Comparison of ENCODE assay signal across 8 mouse cellular contexts in genomic region chr8:105225917-105226316, GRCm38 (mm10). TPM values are rescaled to one million over a fixed set of nuclear protein-coding genes. Genes with fewer than 3 reads are reported as not detected.
DNase-seq lines count a peak whose midpoint lies in the region; ATAC-seq and TF ChIP-seq lines count a peak whose summit lies in the region.

No protein-coding gene starts in this region.

- H3K36me3 ChIP-seq in heart, embryonic 13.5 days, result no peaks in the 10 kb centered on the region
- H3K36me3 ChIP-seq in intestine, embryonic 14.5 days (ENCODE audit: control insufficient read depth, insufficient read depth, low read length), result no peaks in the 10 kb centered on the region
- peaks cover 13% of the 10 kb centered on the region for H3K36me3 ChIP-seq in megakaryocyte, embryonic 14.5 days (replicated peaks; ENCODE audit: low read length)

- H3K4me2 ChIP-seq in heart, embryonic 13.5 days, result peak overlapping the region; percentile 82
- peak overlapping the region; percentile 92 for H3K4me2 ChIP-seq in intestine, embryonic 14.5 days (ENCODE audit: low read length)

- H3K4me3 ChIP-seq in heart, embryonic 13.5 days, result peak overlapping the region; percentile 70
- H3K4me3 ChIP-seq in cortical plate, adult 2 months (ENCODE audit: insufficient read depth, low read length), result peak overlapping the region; percentile 44
- H3K4me3 ChIP-seq in intestine, embryonic 14.5 days (ENCODE audit: low read depth, low read length), result peak overlapping the region; percentile 95
- peak overlapping the region; percentile 98 for H3K4me3 ChIP-seq in megakaryocyte, embryonic 14.5 days (replicated peaks)

- peaks cover 21% of the 10 kb centered on the region for H3K4me1 ChIP-seq in heart, embryonic 13.5 days
- peaks cover 2% of the 10 kb centered on the region; the same call in 1 of the 2 replicates for H3K4me1 ChIP-seq in cortical plate, adult 2 months (ENCODE audit: control insufficient read depth, insufficient read depth, low read length)
- H3K4me1 ChIP-seq in intestine, embryonic 14.5 days (replicated peaks; ENCODE audit: control insufficient read depth, insufficient read depth, low read length), result peaks cover 11% of the 10 kb centered on the region
- H3K4me1 ChIP-seq in megakaryocyte, embryonic 14.5 days, result peaks cover 39% of the 10 kb centered on the region

- H3K9me3 ChIP-seq in heart, embryonic 13.5 days, result no peaks in the 10 kb centered on the region
- H3K9me3 ChIP-seq in intestine, embryonic 14.5 days (ENCODE audit: control insufficient read depth, low read length), result no peaks in the 10 kb centered on the region
- H3K9me3 ChIP-seq in megakaryocyte, embryonic 14.5 days, result no peaks in the 10 kb centered on the region

- no peak for TF ChIP-seq POLR2A in cortical plate, adult 2 months (IDR thresholded peaks at IDR 0.05; ENCODE audit: extremely low read depth, insufficient read depth, low read length)

- no peak for ATAC-seq in heart, embryonic 13.5 days (ENCODE audit: extremely low read depth, insufficient number of reproducible peaks, low FRiP score, low TSS enrichment)
- ATAC-seq in intestine, embryonic 14.5 days (replicated peaks; ENCODE audit: low FRiP score, low TSS enrichment, low read depth), result no peak

- peak overlapping the region; percentile 92; the same call in 1 of the 2 replicates for H3K27ac ChIP-seq in heart, embryonic 13.5 days (replicated peaks)
- no peak overlapping the region for H3K27ac ChIP-seq in cortical plate, adult 2 months (ENCODE audit: insufficient read depth, low read length)
- H3K27ac ChIP-seq in intestine, embryonic 14.5 days (ENCODE audit: low read depth), result no peak overlapping the region

- H3K27me3 ChIP-seq in heart, embryonic 13.5 days (replicated peaks), result no peaks in the 10 kb centered on the region
- H3K27me3 ChIP-seq in intestine, embryonic 14.5 days (replicated peaks; ENCODE audit: control insufficient read depth, insufficient read depth, low read length), result no peaks in the 10 kb centered on the region
- H3K27me3 ChIP-seq in megakaryocyte, embryonic 14.5 days (replicated peaks), result no peaks in the 10 kb centered on the region

- no peak for TF ChIP-seq CTCF in cortical plate, adult 2 months (IDR thresholded peaks at IDR 0.05; ENCODE audit: extremely low read depth, insufficient read depth, low read length)

- intact Hi-C loops in heart, postnatal 10 days (cut with DNase I), result no loop called here

- DNase-seq in heart, postnatal 10 days, result no peak
- no peak for DNase-seq in intestine, embryonic 14.5 days (ENCODE audit: low spot score)
- no peak for DNase-seq in frontal cortex, postnatal 36 days (ENCODE audit: low spot score in 2 of 2)
- no peak for DNase-seq in gastrocnemius, adult 8-10 months (ENCODE audit: low spot score in 2 of 2)
- no peak for DNase-seq in frontal cortex, postnatal 14 days (ENCODE audit: low spot score in 2 of 2)

- 25% methylated on average over 6 of the region's 6 CpGs for WGBS in heart, embryonic 13.5 days
- WGBS in intestine, embryonic 14.5 days, result 17% methylated on average over 6 of the region's 6 CpGs

- H3K9ac ChIP-seq in heart, embryonic 13.5 days, result peak overlapping the region; percentile 87
- peak overlapping the region; percentile 76 for H3K9ac ChIP-seq in intestine, embryonic 14.5 days (ENCODE audit: low read length)

RNA-seq across cellular contexts. Expression of gene D230025D16Rik, which starts 1.0 kb away (rescaled TPM):
- 17.3 and 18.2 TPM in 2 replicates for polyA plus RNA-seq in heart, embryonic 13.5 days (2015; fragmentation: Nextera tagmentation; extraction: Ambion mirVana)
- 10 to 100 TPM; 18.2 to 19.5 TPM for total RNA-seq in heart, postnatal 10 days (2021)
- 39.4 and 39.5 TPM in 2 replicates for polyA plus RNA-seq in cortical plate, adult 2 months (2012; rRNA removed)
- polyA plus RNA-seq in intestine, embryonic 14.5 days (2014; fragmentation: Nextera tagmentation; extraction: Ambion mirVana), result 29.5 and 29.8 TPM in 2 replicates
- 1.4 and 2.1 TPM in 2 replicates for polyA plus RNA-seq in megakaryocyte, embryonic 14.5 days (2012; ENCODE audit: insufficient read depth, low replicate concordance)
- 10 to 100 TPM; 24.7 to 38.2 (median 32.9) TPM for total RNA-seq in gastrocnemius, adult 8-10 months (2022)

RNA-seq across cellular contexts. Expression of gene B3gnt9, which starts 29.0 kb away (rescaled TPM):
- 11.8 and 14.5 TPM in 2 replicates for polyA plus RNA-seq in heart, embryonic 13.5 days (2015; fragmentation: Nextera tagmentation; extraction: Ambion mirVana)
- 1 to 10 TPM; 8.9 to 9.5 TPM for total RNA-seq in heart, postnatal 10 days (2021)
- 5.2 and 5.5 TPM in 2 replicates for polyA plus RNA-seq in cortical plate, adult 2 months (2012; rRNA removed)
- polyA plus RNA-seq in intestine, embryonic 14.5 days (2014; fragmentation: Nextera tagmentation; extraction: Ambion mirVana), result 19.1 and 20.3 TPM in 2 replicates
- 4.9 and 14.6 TPM in 2 replicates for polyA plus RNA-seq in megakaryocyte, embryonic 14.5 days (2012; ENCODE audit: insufficient read depth, low replicate concordance)
- 1 to 10 TPM; 1.1 to 1.7 (median 1.4) TPM for total RNA-seq in gastrocnemius, adult 8-10 months (2022)

RNA-seq across cellular contexts. Expression of gene Tradd, which starts 38.5 kb away (rescaled TPM):
- 18.3 and 18.8 TPM in 2 replicates for polyA plus RNA-seq in heart, embryonic 13.5 days (2015; fragmentation: Nextera tagmentation; extraction: Ambion mirVana)
- 1 to 10 TPM; 9.1 to 9.7 TPM for total RNA-seq in heart, postnatal 10 days (2021)
- polyA plus RNA-seq in cortical plate, adult 2 months (2012; rRNA removed), result 7.6 and 8.3 TPM in 2 replicates
- polyA plus RNA-seq in intestine, embryonic 14.5 days (2014; fragmentation: Nextera tagmentation; extraction: Ambion mirVana), result 26.2 and 26.8 TPM in 2 replicates
- polyA plus RNA-seq in megakaryocyte, embryonic 14.5 days (2012; ENCODE audit: insufficient read depth, low replicate concordance), result 32.6 and 35.8 TPM in 2 replicates
- total RNA-seq in gastrocnemius, adult 8-10 months (2022), result 1 to 10 TPM; 2.3 to 4.2 (median 3.1) TPM

RNA-seq across cellular contexts. Expression of gene Fbxl8, which starts 38.5 kb away (rescaled TPM):
- 3.2 and 3.3 TPM in 2 replicates for polyA plus RNA-seq in heart, embryonic 13.5 days (2015; fragmentation: Nextera tagmentation; extraction: Ambion mirVana)
- 1 to 10 TPM; 2.8 to 4.1 TPM for total RNA-seq in heart, postnatal 10 days (2021)
- polyA plus RNA-seq in cortical plate, adult 2 months (2012; rRNA removed), result 2.0 and 2.2 TPM in 2 replicates
- polyA plus RNA-seq in intestine, embryonic 14.5 days (2014; fragmentation: Nextera tagmentation; extraction: Ambion mirVana), result 4.5 and 4.9 TPM in 2 replicates
- polyA plus RNA-seq in megakaryocyte, embryonic 14.5 days (2012; ENCODE audit: insufficient read depth, low replicate concordance), result 6.2 and 8.9 TPM in 2 replicates
- 1 to 10 TPM in 2 of 4 experiments, under 1 TPM in 2; 0.36 to 1.3 (median 0.94) TPM for total RNA-seq in gastrocnemius, adult 8-10 months (2022)

RNA-seq across cellular contexts. Expression of gene Hsf4, which starts 43.7 kb away (rescaled TPM):
- 0.15 TPM in 1 of 2 replicates, not detected in the other for polyA plus RNA-seq in heart, embryonic 13.5 days (2015; fragmentation: Nextera tagmentation; extraction: Ambion mirVana)
- total RNA-seq in heart, postnatal 10 days (2021), result under 1 TPM; 0.84 to 0.94 TPM
- 25.1 and 29.2 TPM in 2 replicates for polyA plus RNA-seq in cortical plate, adult 2 months (2012; rRNA removed)
- 0.35 TPM in 1 of 2 replicates, not detected in the other for polyA plus RNA-seq in intestine, embryonic 14.5 days (2014; fragmentation: Nextera tagmentation; extraction: Ambion mirVana)
- 0.73 TPM in 1 of 2 replicates, not detected in the other for polyA plus RNA-seq in megakaryocyte, embryonic 14.5 days (2012; ENCODE audit: insufficient read depth, low replicate concordance)
- 10 to 100 TPM in 2 of 4 experiments, 1 to 10 TPM in 2; 8.8 to 12.6 (median 10.9) TPM for total RNA-seq in gastrocnemius, adult 8-10 months (2022)

Comparison
In these comparisons a context has a peak if more than half of its experiments do, and no peak if none do; other contexts are left out.
1. H3K4me3 ChIP-seq: peak in every context shown above with its lines; median percentile 98 in megakaryocyte, embryonic 14.5 days; 95 in intestine, embryonic 14.5 days; 70 in heart, embryonic 13.5 days; 44 in cortical plate, adult 2 months.